Mouse (Mus musculus): ENCODE results near the gene Cyp46a1.

DNA sequence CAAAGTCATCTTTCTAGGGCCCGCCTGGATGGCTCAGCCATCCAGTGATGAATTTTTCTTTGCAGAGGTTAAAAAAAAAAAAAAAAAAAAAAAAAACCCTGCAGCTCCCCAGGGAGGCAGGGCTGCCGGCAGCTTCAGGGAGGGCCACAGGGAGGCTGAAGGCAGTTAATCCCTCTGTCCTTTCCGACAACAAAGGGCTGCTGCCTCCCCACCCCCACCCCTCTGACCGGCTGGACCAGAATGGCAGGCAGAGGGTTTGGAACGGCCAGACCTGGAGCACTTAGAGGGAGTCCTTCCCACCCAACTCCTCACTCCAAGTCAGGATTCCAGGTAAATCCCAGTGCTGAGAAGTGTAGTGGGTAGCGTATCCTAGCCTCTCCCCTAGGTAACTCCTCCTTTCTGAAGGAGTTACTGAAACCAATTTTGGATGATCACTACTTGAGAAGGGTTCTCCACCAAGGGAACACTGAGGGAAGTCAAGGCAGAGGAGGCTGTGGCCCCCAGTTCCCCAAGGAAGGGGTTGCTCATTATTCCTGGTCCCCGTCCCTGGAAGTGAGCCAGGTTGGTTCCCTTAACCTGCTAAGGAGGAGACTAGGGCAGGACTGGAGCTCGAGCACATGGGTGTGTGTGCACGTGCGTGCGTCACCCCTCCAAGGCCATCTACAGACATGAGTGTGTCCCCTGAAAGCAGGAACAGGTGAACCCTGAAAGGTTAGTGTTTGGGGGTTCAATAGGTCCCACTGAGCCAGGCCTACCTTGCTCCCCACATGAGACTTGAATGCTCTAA lies 48.8 kb upstream of the Cyp46a1 start:
- TF ChIP-seq GATA1 (IDR thresholded peaks at IDR 0.05; ENCODE audit: low read length) (no peak), TAL1 (IDR thresholded peaks at IDR 0.05; ENCODE audit: low read length) (no peak)
